Comparison of ENCODE assay signal across 10 mouse cellular contexts in the genomic region with DNA sequence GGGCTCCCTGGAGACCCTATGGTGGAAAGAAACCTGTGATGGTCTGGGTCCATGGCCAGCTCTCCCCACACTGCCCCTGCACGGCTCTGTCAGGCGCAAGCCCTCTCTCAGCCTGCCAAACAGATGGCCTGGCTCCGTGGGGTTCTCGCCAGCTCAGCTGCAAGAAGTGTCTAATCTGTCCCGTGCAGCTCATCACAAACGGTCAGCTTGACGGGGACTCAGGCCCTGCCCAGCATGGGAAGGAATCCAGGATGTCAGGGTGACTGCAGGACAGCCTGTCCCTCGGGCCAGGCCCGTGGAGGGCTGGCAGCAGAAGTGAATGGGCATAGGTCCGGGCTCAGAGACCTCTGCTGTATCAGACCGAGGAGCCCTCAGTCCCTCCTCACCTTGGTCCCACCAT. TPM values are rescaled to one million over a fixed set of nuclear protein-coding genes. Genes with fewer than 3 reads are reported as not detected.
DNase-seq lines count a peak whose midpoint lies in the region; ATAC-seq and TF ChIP-seq lines count a peak whose summit lies in the region.
"Had no signal": no experiment of that assay in that cellular context is flagged by ENCODE, and none has a peak within 500 bp of the region (broad histone marks: within the 10 kb centered on the region; RNA-seq: fewer than 3 reads in every experiment).

No protein-coding gene starts in this region.

- no peak overlapping the region for H3K9ac ChIP-seq in heart, embryonic 11.5 days (ENCODE audit: low read depth, low read length)
- H3K9ac ChIP-seq: embryonic facial prominence, embryonic 13.5 days had no signal

- peak; percentile 85 to 90 for DNase-seq in heart, adult 18-20 months
- peak; percentile 57 for DNase-seq in MN1 (ENCODE audit: low spot score)
- peak; percentile 90 to 94 for DNase-seq in cerebellum, adult 2 months
- no peak for DNase-seq in heart, embryonic 10.5 days (ENCODE audit: low spot score)
- DNase-seq in testis, postnatal 14 days (ENCODE audit: low spot score) = no peak
- DNase-seq in thymus, postnatal 36 days = no peak
- DNase-seq: liver had no signal

- no peak for ATAC-seq in heart, embryonic 11.5 days (replicated peaks; ENCODE audit: insufficient number of reproducible peaks, low FRiP score, low TSS enrichment)
- no peak for ATAC-seq in megakaryocyte-erythroid progenitor cell, adult 5-6 weeks (replicated peaks; ENCODE audit: low FRiP score, low TSS enrichment, poor library complexity, severe bottlenecking)

- H3K4me3 ChIP-seq in heart, embryonic 11.5 days (ENCODE audit: low read depth, low read length) = no peak overlapping the region
- H3K4me3 ChIP-seq in cerebellum, adult 2 months (replicated peaks; ENCODE audit: insufficient read depth, low read depth, low read length) = no peak overlapping the region
- H3K4me3 ChIP-seq in heart, embryonic 10.5 days = no peak overlapping the region
- H3K4me3 ChIP-seq: embryonic facial prominence, embryonic 13.5 days had no signal

- H3K9me3 ChIP-seq in heart, embryonic 11.5 days (replicated peaks; ENCODE audit: control insufficient read depth, low read length) = no peaks in the 10 kb centered on the region
- no peaks in the 10 kb centered on the region for H3K9me3 ChIP-seq in heart, embryonic 10.5 days
- H3K9me3 ChIP-seq: embryonic facial prominence, embryonic 13.5 days had no signal

- H3K27ac ChIP-seq in heart, embryonic 11.5 days (ENCODE audit: low read depth, low read length) = no peak overlapping the region
- peak overlapping the region; percentile 37 for H3K27ac ChIP-seq in cerebellum, adult 2 months (ENCODE audit: insufficient read depth, low read length)
- peak overlapping the region; percentile 44; the same call in 1 of the 2 replicates for H3K27ac ChIP-seq in heart, embryonic 10.5 days
- H3K27ac ChIP-seq: embryonic facial prominence, embryonic 13.5 days had no signal

- no peak for TF ChIP-seq CTCF in cerebellum, adult 2 months (IDR thresholded peaks at IDR 0.05; ENCODE audit: borderline replicate concordance, insufficient read depth, low read depth, low read length)

- no peaks in the 10 kb centered on the region for H3K27me3 ChIP-seq in heart, embryonic 11.5 days (ENCODE audit: control insufficient read depth, insufficient read depth, low read length)
- H3K27me3 ChIP-seq in cerebellum, adult 2 months (ENCODE audit: control insufficient read depth, insufficient read depth, low read length) = no peaks in the 10 kb centered on the region
- H3K27me3 ChIP-seq in heart, embryonic 10.5 days (ENCODE audit: insufficient read depth, poor library complexity, severe bottlenecking) = 0 out of 2 replicates have a peak, but pooled peaks cover 20% of the 10 kb centered on the region
- H3K27me3 ChIP-seq: embryonic facial prominence, embryonic 13.5 days had no signal

- no peak for TF ChIP-seq POLR2A in cerebellum, adult 2 months (IDR thresholded peaks at IDR 0.05; ENCODE audit: borderline replicate concordance, insufficient read depth, low read length)

- H3K4me1 ChIP-seq in heart, embryonic 11.5 days (ENCODE audit: control insufficient read depth, insufficient read depth, low read length) = peaks cover 15% of the 10 kb centered on the region
- H3K4me1 ChIP-seq in cerebellum, adult 2 months (ENCODE audit: control insufficient read depth, insufficient read depth, low read length) = peaks cover 64% of the 10 kb centered on the region
- peaks cover 36% of the 10 kb centered on the region for H3K4me1 ChIP-seq in heart, embryonic 10.5 days

- WGBS in heart, embryonic 11.5 days (ENCODE audit: insufficient replicate concordance) = 62% methylated on average over 11 of the region's 11 CpGs
- WGBS in cerebellum, adult 2 months = 5% methylated on average over 11 of the region's 11 CpGs
- WGBS in heart, embryonic 10.5 days = 68% methylated on average over 11 of the region's 11 CpGs

- no peaks in the 10 kb centered on the region for H3K36me3 ChIP-seq in heart, embryonic 11.5 days (ENCODE audit: control insufficient read depth, insufficient read depth, low read length)
- no peaks in the 10 kb centered on the region for H3K36me3 ChIP-seq in heart, embryonic 10.5 days
- H3K36me3 ChIP-seq: embryonic facial prominence, embryonic 13.5 days had no signal

- H3K4me2 ChIP-seq in heart, embryonic 11.5 days = no peak overlapping the region
- H3K4me2 ChIP-seq: embryonic facial prominence, embryonic 13.5 days had no signal

RNA-seq across cellular contexts. Expression of gene Abtb1, which starts 19.9 kb away (rescaled TPM):
- total RNA-seq in heart, adult 18-20 months (2021) = 10 to 100 TPM; 22.0 to 25.3 TPM
- polyA plus RNA-seq in heart, embryonic 11.5 days (2014; fragmentation: Nextera tagmentation; extraction: Ambion mirVana) = 16.0 and 18.2 TPM in 2 replicates
- 116 TPM in 2 replicates for polyA plus RNA-seq in cerebellum, adult 2 months (2012; rRNA removed)
- polyA plus RNA-seq in heart, embryonic 10.5 days (2016; fragmentation: Nextera tagmentation; extraction: Ambion mirVana) = 20.9 and 23.5 TPM in 2 replicates
- total RNA-seq in megakaryocyte-erythroid progenitor cell, adult 5-6 weeks (2014; fragmentation: Nextera tagmentation) = 16.9 and 47.2 TPM in 2 replicates
- 30.6 and 44.0 TPM in 2 replicates for total RNA-seq in megakaryocyte-erythroid progenitor cell, adult 5-6 weeks (2017)

RNA-seq across cellular contexts. Expression of gene Podxl2, which starts 52.9 kb away (rescaled TPM):
- total RNA-seq in heart, adult 18-20 months (2021) = 10 to 100 TPM; 15.0 to 18.8 TPM
- polyA plus RNA-seq in heart, embryonic 11.5 days (2014; fragmentation: Nextera tagmentation; extraction: Ambion mirVana) = 26.4 and 27.2 TPM in 2 replicates
- polyA plus RNA-seq in cerebellum, adult 2 months (2012; rRNA removed) = 538 and 541 TPM in 2 replicates
- polyA plus RNA-seq in heart, embryonic 10.5 days (2016; fragmentation: Nextera tagmentation; extraction: Ambion mirVana) = 26.7 and 28.6 TPM in 2 replicates
- 6.6 TPM in 1 of 2 replicates, not detected in the other for total RNA-seq in megakaryocyte-erythroid progenitor cell, adult 5-6 weeks (2014; fragmentation: Nextera tagmentation)
- total RNA-seq in megakaryocyte-erythroid progenitor cell, adult 5-6 weeks (2017) = not detected in 2 replicates

Comparison
In these comparisons a context has a peak if more than half of its experiments do, and no peak if none do; other contexts are left out.
1. DNase-seq: peak in heart, adult 18-20 months (2 of 2), MN1 (single experiment) and cerebellum, adult 2 months (2 of 2); none in heart, embryonic 10.5 days (single experiment), testis, postnatal 14 days (single experiment) and thymus, postnatal 36 days (0 of 2).
2. RNA of gene Podxl2, which starts 52.9 kb away (polyA plus RNA-seq): 538 to 541 TPM in cerebellum, adult 2 months; 26.7 to 28.6 TPM in heart, embryonic 10.5 days and 26.4 to 27.2 TPM in heart, embryonic 11.5 days; every median in the first group is over 10 times any median in the second.